Mouse (Mus musculus) liver, embryonic 16.5 days (tissue): Measurements from ENCODE around the gene Mamdc4. TPM values are rescaled to one million over a fixed set of nuclear protein-coding genes. Genes with fewer than 3 reads are reported as not detected.

Experiments used
- polyA plus RNA-seq: library from polyadenylated mRNA; unstranded; fragments of >200 nt; fragmentation: Nextera tagmentation; extraction: Ambion mirVana; gene quantifications from 2 replicates; pipeline ENCODE4 v1.2.1, GENCODE M21; 2015

The Mamdc4 gene
- polyA plus RNA-seq, 1 experiment from 2014 or later: 7.2 TPM

Other genes starting within 250 kb of the Mamdc4 start
- gene Man1b1, start 242.5 kb downstream of the Mamdc4 start, polyA plus RNA-seq: 15.3 and 17.2 TPM in 2 replicates
- 10.8 and 11.5 TPM in 2 replicates for gene Dpp7, start 218.5 kb downstream of the Mamdc4 start, polyA plus RNA-seq
- gene Uap1l1, start 209.2 kb downstream of the Mamdc4 start, polyA plus RNA-seq: 12.6 and 14.0 TPM in 2 replicates
- 14.7 and 16.2 TPM in 2 replicates for gene Sapcd2, start 202.5 kb downstream of the Mamdc4 start, polyA plus RNA-seq
- gene Entpd2, start 179.0 kb downstream of the Mamdc4 start, polyA plus RNA-seq: 0.54 and 1.0 TPM in 2 replicates
- 4.7 and 4.8 TPM in 2 replicates for gene Npdc1, start 175.5 kb downstream of the Mamdc4 start, polyA plus RNA-seq
- gene Fut7, start 151.6 kb downstream of the Mamdc4 start, polyA plus RNA-seq: 0.96 and 1.2 TPM in 2 replicates
- 1.3 and 1.8 TPM in 2 replicates for gene Abca2, start 146.1 kb downstream of the Mamdc4 start, polyA plus RNA-seq
- gene Clic3, start 118.0 kb downstream of the Mamdc4 start, polyA plus RNA-seq: 0.54 and 0.63 TPM in 2 replicates
- gene Paxx, start 113.8 kb downstream of the Mamdc4 start, polyA plus RNA-seq: 10.1 TPM in 2 replicates
- gene Ptgds, start 104.8 kb downstream of the Mamdc4 start, polyA plus RNA-seq: 0.35 and 0.71 TPM in 2 replicates
- gene Lcn12, start 80.9 kb downstream of the Mamdc4 start, polyA plus RNA-seq: not detected in 2 replicates
- 23.8 and 24.7 TPM in 2 replicates for gene Fbxw5, start 74.1 kb downstream of the Mamdc4 start, polyA plus RNA-seq
- gene C8g, start 73.1 kb downstream of the Mamdc4 start, polyA plus RNA-seq: 90.7 and 105 TPM in 2 replicates
- gene Traf2, start 27.9 kb downstream of the Mamdc4 start, polyA plus RNA-seq: 13.0 and 13.3 TPM in 2 replicates
- 190 and 194 TPM in 2 replicates for gene Edf1, start 17.0 kb downstream of the Mamdc4 start, polyA plus RNA-seq
- 31.2 and 34.4 TPM in 2 replicates for gene Phpt1, start 379 bp upstream of the Mamdc4 start, polyA plus RNA-seq
- 0.07 TPM in 1 of 2 replicates, not detected in the other for gene Ajm1, start 6.9 kb upstream of the Mamdc4 start, polyA plus RNA-seq
- 17.5 and 19.9 TPM in 2 replicates for gene Rabl6, start 33.7 kb upstream of the Mamdc4 start, polyA plus RNA-seq
- 0.02 and 0.05 TPM in 2 replicates for gene Ccdc183, start 42.8 kb upstream of the Mamdc4 start, polyA plus RNA-seq
- gene Tmem141, start 47.2 kb upstream of the Mamdc4 start, polyA plus RNA-seq: 9.0 and 10.5 TPM in 2 replicates
- gene Fcna, start 53.2 kb upstream of the Mamdc4 start, polyA plus RNA-seq: 86.7 and 88.1 TPM in 2 replicates
- gene Lcn8, start 78.3 kb upstream of the Mamdc4 start, polyA plus RNA-seq: not detected in 2 replicates
- gene Lcn5, start 83.1 kb upstream of the Mamdc4 start, polyA plus RNA-seq: not detected in 2 replicates
- not detected in 2 replicates for gene Lcn6, start 101.9 kb upstream of the Mamdc4 start, polyA plus RNA-seq
- gene Lcn10, start 107.9 kb upstream of the Mamdc4 start, polyA plus RNA-seq: not detected in 2 replicates
- gene Obp2a, start 125.2 kb upstream of the Mamdc4 start, polyA plus RNA-seq: not detected in 2 replicates
- 6.9 and 7.4 TPM in 2 replicates for gene Bmyc, start 131.9 kb upstream of the Mamdc4 start, polyA plus RNA-seq
- gene Obp2b, start 162.2 kb upstream of the Mamdc4 start, polyA plus RNA-seq: not detected in 2 replicates
- gene Lcn3, start 190.7 kb upstream of the Mamdc4 start, polyA plus RNA-seq: not detected in 2 replicates
- gene Lcn11, start 202.2 kb upstream of the Mamdc4 start, polyA plus RNA-seq: not detected in 2 replicates
- not detected in 2 replicates for gene Gm13539, start 207.4 kb upstream of the Mamdc4 start, polyA plus RNA-seq
- not detected in 2 replicates for gene Glt6d1, start 241.0 kb upstream of the Mamdc4 start, polyA plus RNA-seq
- not detected in 2 replicates for gene Lcn9, start 248.3 kb upstream of the Mamdc4 start, polyA plus RNA-seq